Mouse (Mus musculus): ENCODE measurements around the gene Rgs7. TPM values are rescaled to one million over a fixed set of nuclear protein-coding genes. Genes with fewer than 3 reads are reported as not detected.

The Rgs7 gene
- polyA plus RNA-seq, 1 experiment from 2014 or later = 0.39 TPM

DNA sequence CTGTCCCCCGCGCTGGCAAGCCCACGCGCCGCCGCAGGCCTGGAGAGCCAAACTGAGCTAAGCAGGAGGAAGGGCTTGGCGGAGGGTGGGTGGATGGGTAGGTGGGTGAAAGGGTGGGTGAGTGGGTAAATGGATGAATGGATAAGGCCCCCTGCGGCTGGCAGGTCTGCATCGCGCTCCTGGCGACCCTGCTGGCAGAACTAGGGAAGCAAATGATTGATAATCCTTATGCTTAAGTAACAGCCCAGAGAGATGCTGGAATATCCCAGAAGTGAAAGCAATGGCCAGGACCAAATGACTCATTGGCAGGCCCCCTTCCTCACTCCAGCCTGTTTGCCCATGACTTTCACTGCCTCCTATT lies 363 bp upstream of the Rgs7 start:
- Histone ChIP-seq H3K36me3 (ENCODE audit: control insufficient read depth, insufficient read depth, low read length) (no peaks in the 10 kb centered on the region), H3K27me3 (ENCODE audit: control insufficient read depth, insufficient read depth, low read depth, low read length) (peaks cover 24% of the 10 kb centered on the region), H3K4me1 (replicated peaks; ENCODE audit: control insufficient read depth, insufficient read depth, low read length) (no peaks in the 10 kb centered on the region; the same call in 1 of the 2 replicates), H3K4me2 (ENCODE audit: low read depth, low read length) (peak overlapping the region; percentile 99), H3K9me3 (ENCODE audit: control insufficient read depth, low read length) (no peaks in the 10 kb centered on the region), H3K27ac (ENCODE audit: low read length) (no peak overlapping the region), H3K9ac (ENCODE audit: low read length) (peak overlapping the region; percentile 17; the same call in 1 of the 2 replicates), H3K4me3 (ENCODE audit: low read length) (peak overlapping the region; percentile 59)
- ATAC-seq (ENCODE audit: low read depth) = no peak
- 3% methylated on average over 11 of the region's 11 CpGs for WGBS

DNA sequence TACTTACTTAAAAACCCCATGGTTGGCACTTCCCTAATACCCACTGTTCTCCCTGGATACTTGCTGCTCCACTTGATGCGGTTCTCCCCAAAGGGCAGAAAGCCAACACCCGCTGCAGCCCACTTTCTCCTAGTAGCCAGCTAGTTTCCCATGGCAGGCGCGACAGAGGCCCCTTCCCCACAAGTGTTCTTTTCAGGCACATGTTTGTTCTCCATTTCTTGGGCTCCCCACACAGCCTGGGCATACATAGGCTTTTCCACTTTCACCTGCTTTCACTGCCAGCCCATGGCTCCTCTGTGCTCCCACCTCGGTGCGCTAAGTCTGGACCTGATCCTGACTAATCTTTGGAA lies 814 bp downstream of the Rgs7 start:
- peaks cover 24% of the 10 kb centered on the region for H3K27me3 ChIP-seq (ENCODE audit: control insufficient read depth, insufficient read depth, low read depth, low read length)
- H3K9ac ChIP-seq (ENCODE audit: low read length) = no peak overlapping the region
- no peak for ATAC-seq (ENCODE audit: low read depth)
- H3K4me2 ChIP-seq (ENCODE audit: low read depth, low read length) = peak overlapping the region; percentile 99; the same call in 1 of the 2 replicates
- H3K4me3 ChIP-seq (ENCODE audit: low read length) = peak overlapping the region; percentile 59; the same call in 1 of the 2 replicates
- H3K36me3 ChIP-seq (ENCODE audit: control insufficient read depth, insufficient read depth, low read length) = no peaks in the 10 kb centered on the region
- H3K4me1 ChIP-seq (replicated peaks; ENCODE audit: control insufficient read depth, insufficient read depth, low read length) = no peaks in the 10 kb centered on the region; the same call in 1 of the 2 replicates
- WGBS = 11% methylated on average over 6 of the region's 6 CpGs
- H3K27ac ChIP-seq (ENCODE audit: low read length) = no peak overlapping the region
- no peaks in the 10 kb centered on the region for H3K9me3 ChIP-seq (ENCODE audit: control insufficient read depth, low read length)

DNA sequence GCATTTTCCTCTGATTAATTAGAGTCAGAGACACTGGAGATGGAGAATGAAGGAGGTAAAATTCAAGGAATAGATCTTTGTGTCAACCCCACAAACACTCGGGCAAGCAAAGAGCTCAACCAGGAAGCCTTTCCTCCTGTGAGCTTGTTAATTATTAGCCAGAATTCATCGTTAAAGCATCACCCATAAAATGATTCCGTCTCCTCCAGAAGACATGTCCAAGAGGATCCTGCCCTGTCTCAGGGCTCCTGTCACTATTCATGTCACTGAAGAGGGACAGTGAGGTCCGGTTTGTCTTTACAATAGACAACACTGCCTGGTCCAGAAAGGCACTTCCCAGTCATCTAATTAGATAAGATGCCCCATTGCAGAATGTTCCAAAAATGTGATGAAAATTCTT lies 7.2 kb downstream of the Rgs7 start:
- no peaks in the 10 kb centered on the region for H3K9me3 ChIP-seq (ENCODE audit: control insufficient read depth, low read length)
- no peak overlapping the region for H3K9ac ChIP-seq (ENCODE audit: low read length)
- H3K4me1 ChIP-seq (replicated peaks; ENCODE audit: control insufficient read depth, insufficient read depth, low read length) = no peaks in the 10 kb centered on the region
- H3K4me3 ChIP-seq (ENCODE audit: low read length) = no peak overlapping the region
- H3K27ac ChIP-seq (ENCODE audit: low read length) = no peak overlapping the region
- H3K4me2 ChIP-seq (ENCODE audit: low read depth, low read length) = no peak overlapping the region
- no peaks in the 10 kb centered on the region for H3K27me3 ChIP-seq (ENCODE audit: control insufficient read depth, insufficient read depth, low read depth, low read length)
- no peak for ATAC-seq (ENCODE audit: low read depth)
- H3K36me3 ChIP-seq (ENCODE audit: control insufficient read depth, insufficient read depth, low read length) = no peaks in the 10 kb centered on the region
- 62% methylated on average over 4 of the region's 4 CpGs for WGBS

DNA sequence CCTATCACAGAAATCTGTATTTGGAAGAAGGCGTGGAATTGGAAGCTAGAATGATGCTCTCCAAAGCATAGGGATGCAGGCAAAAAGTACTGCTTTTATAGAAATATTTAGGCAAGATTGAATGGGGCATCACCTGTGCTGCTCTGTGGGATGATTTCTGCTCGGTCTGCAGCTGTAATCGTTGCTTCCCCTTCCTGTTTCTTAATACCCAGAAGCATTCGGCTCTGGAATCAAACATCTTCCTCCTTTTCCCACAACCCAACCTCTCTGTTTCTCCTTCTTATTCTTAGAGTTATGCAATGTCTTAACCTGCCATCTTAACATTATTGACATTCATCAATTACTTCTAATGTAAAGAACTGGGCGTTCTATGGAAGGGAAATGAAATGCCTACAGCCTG lies 19.2 kb downstream of the Rgs7 start:
- H3K4me2 ChIP-seq (ENCODE audit: low read depth, low read length) = no peak overlapping the region
- no peak for ATAC-seq (ENCODE audit: low read depth)
- H3K4me3 ChIP-seq (ENCODE audit: low read length) = no peak overlapping the region
- 69% methylated on average over 5 of the region's 5 CpGs for WGBS
- no peaks in the 10 kb centered on the region for H3K36me3 ChIP-seq (ENCODE audit: control insufficient read depth, insufficient read depth, low read length)
- no peak overlapping the region for H3K9ac ChIP-seq (ENCODE audit: low read length)
- H3K27ac ChIP-seq (ENCODE audit: low read length) = no peak overlapping the region
- no peaks in the 10 kb centered on the region for H3K27me3 ChIP-seq (ENCODE audit: control insufficient read depth, insufficient read depth, low read depth, low read length)
- H3K4me1 ChIP-seq (replicated peaks; ENCODE audit: control insufficient read depth, insufficient read depth, low read length) = no peaks in the 10 kb centered on the region
- H3K9me3 ChIP-seq (ENCODE audit: control insufficient read depth, low read length) = no peaks in the 10 kb centered on the region

- no peak for ATAC-seq (ENCODE audit: low read depth)
- H3K9ac ChIP-seq (ENCODE audit: low read length) = no peak overlapping the region
Measured at GRCm38 (mm10) chr1:175469087-175469788, 23.1 kb downstream of the Rgs7 start.

GRCm38 (mm10) chr1:175464566-175464965 lies 27.7 kb downstream of the Rgs7 start:
- Histone ChIP-seq H3K27ac (ENCODE audit: low read length) (no peak overlapping the region), H3K4me2 (ENCODE audit: low read depth, low read length) (no peak overlapping the region), H3K36me3 (ENCODE audit: control insufficient read depth, insufficient read depth, low read length) (no peaks in the 10 kb centered on the region), H3K4me1 (replicated peaks; ENCODE audit: control insufficient read depth, insufficient read depth, low read length) (no peaks in the 10 kb centered on the region), H3K4me3 (ENCODE audit: low read length) (no peak overlapping the region), H3K9ac (ENCODE audit: low read length) (no peak overlapping the region), H3K9me3 (ENCODE audit: control insufficient read depth, low read length) (no peaks in the 10 kb centered on the region), H3K27me3 (ENCODE audit: control insufficient read depth, insufficient read depth, low read depth, low read length) (no peaks in the 10 kb centered on the region)
- no peak for ATAC-seq (ENCODE audit: low read depth)
- WGBS = 62% methylated on average over 2 of the region's 2 CpGs

More at GRCm38 (mm10) chr1:175469087-175469788, 23.1 kb downstream of the Rgs7 start:
- H3K27ac ChIP-seq (ENCODE audit: low read length) = no peak overlapping the region
- H3K4me3 ChIP-seq (ENCODE audit: low read length) = no peak overlapping the region
- no peak overlapping the region for H3K4me2 ChIP-seq (ENCODE audit: low read depth, low read length)
- no peaks in the 10 kb centered on the region for H3K4me1 ChIP-seq (replicated peaks; ENCODE audit: control insufficient read depth, insufficient read depth, low read length)
- H3K36me3 ChIP-seq (ENCODE audit: control insufficient read depth, insufficient read depth, low read length) = no peaks in the 10 kb centered on the region
- no peaks in the 10 kb centered on the region for H3K27me3 ChIP-seq (ENCODE audit: control insufficient read depth, insufficient read depth, low read depth, low read length)
- WGBS = 52% methylated on average over 8 of the region's 8 CpGs
- no peaks in the 10 kb centered on the region for H3K9me3 ChIP-seq (ENCODE audit: control insufficient read depth, low read length)

- no peaks in the 10 kb centered on the region for H3K4me1 ChIP-seq (replicated peaks; ENCODE audit: control insufficient read depth, insufficient read depth, low read length)
- H3K36me3 ChIP-seq (ENCODE audit: control insufficient read depth, insufficient read depth, low read length) = no peaks in the 10 kb centered on the region
- H3K27me3 ChIP-seq (ENCODE audit: control insufficient read depth, insufficient read depth, low read depth, low read length) = no peaks in the 10 kb centered on the region
- ATAC-seq (ENCODE audit: low read depth) = no peak
- H3K27ac ChIP-seq (ENCODE audit: low read length) = no peak overlapping the region
- WGBS = 84% methylated on average over 2 of the region's 2 CpGs
- no peak overlapping the region for H3K9ac ChIP-seq (ENCODE audit: low read length)
- no peaks in the 10 kb centered on the region for H3K9me3 ChIP-seq (ENCODE audit: control insufficient read depth, low read length)
- no peak overlapping the region for H3K4me2 ChIP-seq (ENCODE audit: low read depth, low read length)
- no peak overlapping the region for H3K4me3 ChIP-seq (ENCODE audit: low read length)
Measured at GRCm38 (mm10) chr1:175462351-175462750, 29.9 kb downstream of the Rgs7 start.

- no peaks in the 10 kb centered on the region for H3K27me3 ChIP-seq (ENCODE audit: control insufficient read depth, insufficient read depth, low read depth, low read length)
- H3K4me2 ChIP-seq (ENCODE audit: low read depth, low read length) = no peak overlapping the region
- ATAC-seq (ENCODE audit: low read depth) = no peak
- no peaks in the 10 kb centered on the region for H3K36me3 ChIP-seq (ENCODE audit: control insufficient read depth, insufficient read depth, low read length)
- H3K4me3 ChIP-seq (ENCODE audit: low read length) = no peak overlapping the region
- H3K27ac ChIP-seq (ENCODE audit: low read length) = no peak overlapping the region
- no peak overlapping the region for H3K9ac ChIP-seq (ENCODE audit: low read length)
- 64% methylated on average over 6 of the region's 6 CpGs for WGBS
- no peaks in the 10 kb centered on the region for H3K9me3 ChIP-seq (ENCODE audit: control insufficient read depth, low read length)
- no peaks in the 10 kb centered on the region for H3K4me1 ChIP-seq (replicated peaks; ENCODE audit: control insufficient read depth, insufficient read depth, low read length)
Measured at GRCm38 (mm10) chr1:175454041-175454636, 38.2 kb downstream of the Rgs7 start.

- Histone ChIP-seq H3K4me3 (ENCODE audit: low read length) (no peak overlapping the region), H3K4me2 (ENCODE audit: low read depth, low read length) (no peak overlapping the region), H3K4me1 (replicated peaks; ENCODE audit: control insufficient read depth, insufficient read depth, low read length) (no peaks in the 10 kb centered on the region), H3K27me3 (ENCODE audit: control insufficient read depth, insufficient read depth, low read depth, low read length) (no peaks in the 10 kb centered on the region), H3K9me3 (ENCODE audit: control insufficient read depth, low read length) (no peaks in the 10 kb centered on the region), H3K27ac (ENCODE audit: low read length) (no peak overlapping the region), H3K9ac (ENCODE audit: low read length) (no peak overlapping the region), H3K36me3 (ENCODE audit: control insufficient read depth, insufficient read depth, low read length) (no peaks in the 10 kb centered on the region)
- no peak for ATAC-seq (ENCODE audit: low read depth)
- WGBS = 68% methylated on average over 5 of the region's 5 CpGs
Measured at GRCm38 (mm10) chr1:175448017-175448416, 44.3 kb downstream of the Rgs7 start.

All from lung, embryonic 16.5 days (tissue).